Mouse (Mus musculus): Measurements from ENCODE around the gene Hcn1. TPM values are rescaled to one million over a fixed set of nuclear protein-coding genes. Genes with fewer than 3 reads are reported as not detected.
"Not testable (repeated sequence)": the region's sequence is repeated elsewhere in the genome, so short reads cannot be mapped to it uniquely, and the experiment has no call there.

Hcn1 gene
- total RNA-seq, 2 experiments from 2014 or later = not detected

DNA sequence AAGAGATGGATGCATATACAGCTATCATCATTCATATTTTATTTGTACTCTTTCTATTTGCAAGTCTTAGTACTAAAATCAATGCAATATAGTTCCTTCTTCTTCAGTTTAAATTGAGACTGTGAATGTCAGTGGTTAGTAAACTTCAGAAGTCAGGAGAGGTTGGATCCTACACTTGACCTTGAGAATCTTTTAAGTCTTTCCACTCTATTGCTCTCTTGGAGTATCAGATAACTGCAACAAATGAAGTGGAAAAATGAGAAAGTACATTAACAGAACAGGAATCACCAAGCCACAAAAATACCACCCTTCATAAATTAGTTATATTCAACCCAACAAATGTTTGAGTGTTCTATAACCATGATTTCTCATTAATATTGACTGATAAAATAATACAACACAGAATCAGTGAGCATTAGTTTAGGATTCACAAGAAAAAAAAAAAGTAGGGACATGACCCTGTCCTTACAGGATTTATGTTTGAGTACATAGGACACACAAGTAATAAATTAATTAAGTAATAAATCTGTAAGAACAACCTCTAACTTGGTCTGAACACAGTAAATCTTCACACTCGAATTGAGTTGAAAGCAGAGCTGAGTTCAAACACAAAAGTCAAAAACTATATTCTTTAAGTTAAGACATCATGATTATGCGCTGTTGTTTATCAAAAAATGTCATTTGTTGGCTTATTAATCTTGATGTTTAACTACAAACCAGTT is 397.8 kb downstream of the Hcn1 start:
- ATAC-seq (replicated peaks; ENCODE audit: poor library complexity, severe bottlenecking) = no peak

DNA sequence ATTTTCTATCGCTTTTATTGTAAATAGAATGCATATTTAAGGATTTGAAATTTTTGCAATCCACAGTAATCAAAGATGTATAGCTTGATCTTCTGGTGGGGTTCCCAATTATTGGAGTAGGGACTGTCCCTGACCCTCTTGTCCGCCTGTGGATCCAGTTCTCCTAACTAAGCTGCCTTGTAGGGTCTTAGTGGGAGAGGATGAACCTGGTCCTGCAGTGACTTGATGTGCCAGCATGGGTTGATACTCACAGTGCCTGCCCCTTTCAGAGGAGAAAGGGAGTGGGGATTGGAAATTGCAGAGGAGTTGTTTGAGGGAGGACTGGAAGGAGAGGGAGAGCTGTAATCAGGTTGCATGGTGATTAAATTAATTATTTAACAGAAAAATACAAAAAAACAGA is 398.4 kb downstream of the Hcn1 start:
- no peak for ATAC-seq (replicated peaks; ENCODE audit: poor library complexity, severe bottlenecking)

DNA sequence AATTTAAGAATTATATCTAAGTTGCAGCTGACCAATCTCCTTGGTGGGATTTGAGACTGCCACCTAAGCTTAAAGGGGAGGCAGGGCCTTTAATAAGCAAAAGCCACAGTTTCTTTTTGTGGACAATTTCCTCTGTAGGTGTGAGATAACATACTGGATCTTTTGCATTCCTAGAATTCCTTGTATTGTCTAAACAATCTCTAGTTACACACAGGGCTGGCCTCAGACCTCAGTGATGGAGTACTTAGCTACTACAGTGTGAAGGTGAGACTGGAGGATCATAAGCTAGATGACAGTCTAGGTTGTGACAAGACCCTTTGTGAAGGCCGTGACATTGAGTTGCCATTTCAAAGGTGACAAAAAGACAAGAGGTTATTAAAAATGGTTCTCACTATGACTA is 419.1 kb downstream of the Hcn1 start:
- no peak for ATAC-seq (replicated peaks; ENCODE audit: poor library complexity, severe bottlenecking)

DNA sequence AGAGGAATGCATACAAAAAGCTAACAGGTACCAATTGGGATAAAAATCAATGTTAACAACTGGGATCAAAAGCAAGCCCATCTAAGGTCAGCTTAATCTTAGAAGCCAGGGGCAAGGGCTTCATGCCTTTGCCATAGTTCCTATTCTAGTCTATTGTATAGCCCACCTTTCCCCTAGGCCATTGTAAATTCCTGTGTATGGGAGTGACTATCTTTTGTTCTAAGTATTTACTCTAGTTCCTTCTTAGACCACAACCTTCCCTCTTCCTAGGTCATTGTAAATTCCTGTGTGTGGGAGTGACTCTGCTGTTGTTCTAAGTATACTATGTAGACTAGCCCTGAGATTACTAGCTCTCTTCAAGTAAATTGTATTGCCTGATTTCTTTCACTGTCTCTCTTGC is 420.8 kb downstream of the Hcn1 start:
- ATAC-seq (replicated peaks; ENCODE audit: poor library complexity, severe bottlenecking) = not testable (repeated sequence)

DNA sequence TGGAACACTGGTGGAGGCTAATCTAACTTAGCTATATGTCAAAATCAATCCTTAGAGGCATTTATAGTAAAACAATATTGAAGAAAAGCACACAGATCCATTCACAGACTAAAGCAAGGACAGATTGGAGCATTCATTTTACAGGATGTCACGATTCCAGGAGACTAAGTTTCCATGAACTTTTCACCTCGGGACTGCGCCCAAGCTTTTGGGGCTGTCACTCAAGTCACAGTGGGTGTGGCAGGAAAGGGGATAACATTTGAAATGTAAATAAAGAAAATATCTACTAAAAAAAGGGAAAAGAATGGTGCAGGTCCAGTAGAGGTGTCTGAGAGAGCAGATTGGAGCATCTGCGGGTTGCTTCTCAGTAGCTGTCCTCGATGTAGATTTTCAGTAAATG is 421.3 kb downstream of the Hcn1 start:
- no peak for ATAC-seq (replicated peaks; ENCODE audit: poor library complexity, severe bottlenecking)

DNA sequence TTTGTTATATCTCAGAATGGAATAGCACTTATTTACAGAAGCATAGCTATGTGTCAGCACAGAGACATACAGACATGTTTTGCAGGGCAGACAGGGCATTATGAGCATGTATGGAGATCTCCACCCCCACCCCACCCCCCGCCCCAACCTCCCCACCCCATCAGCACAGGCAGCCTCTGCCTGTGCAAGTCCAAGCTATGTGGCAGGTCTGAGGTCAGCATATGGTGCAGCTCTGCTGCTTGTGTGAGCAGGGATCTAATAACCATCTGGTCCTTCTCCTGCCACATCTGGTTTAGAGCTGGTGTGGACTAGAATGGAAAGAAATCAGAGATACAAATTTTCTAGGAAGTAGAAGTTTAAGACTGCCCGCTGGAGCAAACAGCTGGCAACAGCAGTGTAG is 424.4 kb downstream of the Hcn1 start:
- ATAC-seq (replicated peaks; ENCODE audit: poor library complexity, severe bottlenecking) = no peak

DNA sequence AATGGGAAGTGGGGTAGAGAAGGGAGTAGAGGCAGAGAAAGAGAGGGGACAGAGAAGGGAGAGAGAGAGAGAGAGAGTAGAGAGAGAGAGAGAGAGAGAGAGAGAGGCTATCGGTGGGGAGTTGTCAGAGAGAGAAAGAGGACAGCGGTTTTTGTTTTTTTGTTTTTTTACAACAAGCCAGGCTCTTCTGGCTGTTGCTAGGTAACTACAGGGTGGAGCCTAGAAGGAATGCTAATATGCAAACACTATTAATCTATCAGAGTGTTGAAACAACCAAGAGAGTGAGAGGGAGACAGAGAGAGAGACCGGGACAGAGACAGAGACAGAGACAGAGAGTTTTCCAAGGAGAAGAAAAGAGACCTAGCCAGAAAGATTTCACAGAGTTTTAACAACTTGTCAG is 425.7 kb downstream of the Hcn1 start:
- no peak for ATAC-seq (replicated peaks; ENCODE audit: poor library complexity, severe bottlenecking)

DNA sequence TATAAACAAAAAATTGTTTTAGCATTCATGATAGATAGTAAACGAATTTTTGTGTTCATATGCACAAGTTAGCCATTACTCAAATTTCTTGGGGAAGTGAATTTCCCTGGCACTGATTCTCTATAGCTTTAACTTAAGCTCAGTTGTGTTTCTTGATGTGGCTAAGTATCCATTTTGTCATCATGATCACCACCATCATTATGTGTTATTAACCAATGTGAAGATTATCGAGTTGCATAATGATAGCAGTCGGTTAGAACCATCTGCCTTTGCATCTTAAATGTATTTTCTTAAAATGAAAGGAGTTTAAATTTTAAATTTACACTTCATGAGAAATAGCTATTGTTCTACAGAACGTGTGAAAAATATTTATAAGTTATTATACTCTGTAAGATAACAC is 426.5 kb downstream of the Hcn1 start:
- no peak for ATAC-seq (replicated peaks; ENCODE audit: poor library complexity, severe bottlenecking)

DNA sequence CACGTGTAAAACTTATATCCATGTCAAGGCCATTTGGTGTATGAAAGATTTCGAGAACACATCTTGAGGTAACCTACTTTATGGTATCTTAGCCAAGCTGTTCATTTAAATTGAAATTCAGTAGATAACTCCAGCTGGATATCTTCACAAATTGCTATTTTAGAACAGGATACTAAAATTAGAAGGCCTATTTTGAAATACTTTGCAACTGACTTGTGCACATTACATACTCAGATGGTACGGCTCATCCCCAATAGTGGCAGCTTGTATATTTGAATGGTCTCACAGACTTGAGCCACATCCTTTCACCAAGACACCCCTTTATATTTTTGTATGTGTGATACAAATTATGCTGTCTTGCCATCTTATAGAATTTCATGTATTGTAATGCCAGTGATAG is 427.5 kb downstream of the Hcn1 start:
- ATAC-seq (replicated peaks; ENCODE audit: poor library complexity, severe bottlenecking) = no peak

DNA sequence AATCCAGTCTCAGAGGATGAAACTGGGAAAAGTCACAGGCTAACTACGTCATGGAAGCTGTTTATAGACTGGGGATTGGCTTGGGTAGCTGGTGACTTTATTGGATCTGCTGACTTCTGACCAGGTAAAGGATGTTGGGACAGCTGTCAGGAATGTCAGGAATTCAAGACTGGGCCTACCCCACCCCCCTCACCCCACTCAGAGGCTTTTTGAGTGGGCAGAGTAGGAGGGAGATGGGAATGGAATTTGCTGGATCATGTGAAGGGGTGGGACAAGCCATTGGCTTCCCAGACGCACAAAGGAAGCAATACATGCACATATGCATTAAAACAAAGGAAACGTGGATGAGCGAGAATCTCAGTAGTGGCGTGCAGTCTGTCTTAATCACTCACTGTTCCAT is 433.5 kb downstream of the Hcn1 start:
- no peak for ATAC-seq (replicated peaks; ENCODE audit: poor library complexity, severe bottlenecking)

Measured in granulocyte monocyte progenitor cell, adult 5-6 weeks (primary cell).